Mouse (Mus musculus): Measurements from ENCODE around the gene Zdhhc7.

GRCm38 (mm10) chr8:120051908-120052307 lies 49.4 kb downstream of the Zdhhc7 start:
- TF ChIP-seq EP300 (IDR thresholded peaks at IDR 0.05; ENCODE audit: low read length) (no peak), CTCF (conservative IDR thresholded peaks at IDR 0.05 in 1 of 2, IDR thresholded peaks at IDR 0.05 in 1 of 2; ENCODE audit: low read depth in 2 of 2, low read length in 2 of 2) (no peak), USF2 (conservative IDR thresholded peaks at IDR 0.05; ENCODE audit: low read depth, low read length) (no peak), POLR2A (IDR thresholded peaks at IDR 0.05; ENCODE audit: low read depth, low read length) (no peak), ZMIZ1 (IDR thresholded peaks at IDR 0.05; ENCODE audit: low read depth, low read length) (no peak), UBTF (IDR thresholded peaks at IDR 0.05; ENCODE audit: low read depth, low read length) (no peak), MAX (IDR thresholded peaks at IDR 0.05; ENCODE audit: low read length) (no peak), BHLHE40 (IDR thresholded peaks at IDR 0.05; ENCODE audit: low read depth, low read length) (no peak), HCFC1 (IDR thresholded peaks at IDR 0.05; ENCODE audit: low read depth, low read length) (no peak), SMC3 (IDR thresholded peaks at IDR 0.05; ENCODE audit: low read depth, low read length) (no peak), KAT2A (IDR thresholded peaks at IDR 0.05; ENCODE audit: insufficient replicate concordance, low read length) (no peak), SIN3A (IDR thresholded peaks at IDR 0.05; ENCODE audit: low read length) (no peak), USF1 (IDR thresholded peaks at IDR 0.05; ENCODE audit: low read depth, low read length) (no peak), MXI1 (IDR thresholded peaks at IDR 0.05; ENCODE audit: low read depth, low read length) (no peak)

Data from CH12.LX (cell line).